Mouse (Mus musculus): ENCODE data around the gene Osbpl9. TPM values are rescaled to one million over a fixed set of nuclear protein-coding genes. Genes with fewer than 3 reads are reported as not detected.

Osbpl9 gene
- polyA plus RNA-seq, 1 experiment from 2014 or later, result 32.5 TPM

DNA sequence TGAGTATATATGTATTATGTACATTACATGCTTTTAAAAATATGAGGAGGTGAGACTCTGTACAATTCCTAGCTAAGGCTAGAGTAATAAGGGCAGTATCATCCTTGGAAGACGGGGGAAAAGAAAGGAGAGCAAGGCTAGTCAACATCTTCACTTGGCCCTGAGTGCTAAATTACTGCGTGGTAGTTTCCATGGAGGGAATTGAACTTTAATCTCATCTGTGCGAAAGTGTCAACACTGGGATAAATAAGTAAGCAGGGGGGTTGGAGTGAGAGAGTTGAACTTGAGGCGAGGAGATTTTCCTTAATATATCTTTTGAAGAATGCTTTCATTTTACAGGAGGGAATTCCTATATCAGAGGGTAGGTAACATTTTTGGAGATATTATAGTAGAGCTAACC is 188.0 kb downstream of the Osbpl9 start:
- ATAC-seq, result no peak
- Histone ChIP-seq H3K4me1 (replicated peaks; ENCODE audit: control insufficient read depth, insufficient read depth, low read length) (no peaks in the 10 kb centered on the region), H3K9ac (ENCODE audit: low read depth, low read length) (no peak overlapping the region), H3K4me3 (ENCODE audit: low read depth, low read length) (no peak overlapping the region), H3K36me3 (ENCODE audit: control insufficient read depth, insufficient read depth) (peaks cover 12% of the 10 kb centered on the region; the same call in 1 of the 2 replicates), H3K27ac (ENCODE audit: low read depth, low read length) (no peak overlapping the region), H3K27me3 (replicated peaks; ENCODE audit: control insufficient read depth, insufficient read depth, low read length) (no peaks in the 10 kb centered on the region), H3K9me3 (ENCODE audit: control insufficient read depth) (no peaks in the 10 kb centered on the region), H3K4me2 (replicated peaks; ENCODE audit: low read depth) (no peak overlapping the region)
- 88% methylated on average over 4 of the region's 4 CpGs for WGBS
- TF ChIP-seq CTCF (IDR thresholded peaks at IDR 0.05; ENCODE audit: low read depth), result no peak

MicroRNAs within 50 kb of the gene (microRNA counts, 519-probe panel; counts per million panel counts)
- not detected for microRNA mmu-miR-761

Small RNA genes lying within 50 kb of the gene (microRNA-seq; reads per million reads assigned to microRNA genes)
- not detected for gene Mir761

Other genes starting within 250 kb of the Osbpl9 start
- gene Nrd1, start 201.6 kb downstream of the Osbpl9 start, polyA plus RNA-seq (2015; fragmentation: Nextera tagmentation; extraction: Ambion mirVana), result 21.9 and 23.7 TPM in 2 replicates
- gene Calr4, start 32.2 kb upstream of the Osbpl9 start, polyA plus RNA-seq (2015; fragmentation: Nextera tagmentation; extraction: Ambion mirVana), result 0.05 TPM in 1 of 2 replicates, not detected in the other
- 18.3 and 19.5 TPM in 2 replicates for gene Eps15, start 78.0 kb upstream of the Osbpl9 start, polyA plus RNA-seq (2015; fragmentation: Nextera tagmentation; extraction: Ambion mirVana)
- 6.3 and 7.5 TPM in 2 replicates for gene Ttc39a, start 204.4 kb upstream of the Osbpl9 start, polyA plus RNA-seq (2015; fragmentation: Nextera tagmentation; extraction: Ambion mirVana)

Data from intestine, postnatal 0 days (tissue).